Mouse (Mus musculus) C2C12 (cell line): Measurements from ENCODE around the gene Trim14.

Source experiments
- CEBPB ChIP-seq: IDR thresholded peaks from one replicate; pipeline ENCODE4 v1.6.1; 2011; ENCODE audit warnings: low read depth, mild to moderate bottlenecking, control low read depth, moderate library complexity
- CTCF ChIP-seq: IDR thresholded peaks from one replicate; pipeline ENCODE4 v1.5.1; 2011; ENCODE audit not compliant: control insufficient read depth, insufficient read depth, insufficient read length
- FOSL1 ChIP-seq: IDR thresholded peaks from one replicate; pipeline ENCODE4 v1.8.0; 2011; ENCODE audit warnings: mild to moderate bottlenecking, low read length; ENCODE audit not compliant: poor library complexity, insufficient read depth, severe bottlenecking
- USF1 ChIP-seq: IDR thresholded peaks from one replicate; pipeline ENCODE4 v1.6.1; 2011; ENCODE audit warnings: low read depth, mild to moderate bottlenecking, control low read depth, moderate library complexity

GRCm38 (mm10) chr4:46526226-46526625, 9.7 kb downstream of the Trim14 start:
- no peak for TF ChIP-seq CTCF
- no peak for TF ChIP-seq FOSL1
- no peak for TF ChIP-seq USF1
- TF ChIP-seq CEBPB = no peak
